Mouse (Mus musculus): Measurements from ENCODE around the gene Edf1. TPM values are rescaled to one million over a fixed set of nuclear protein-coding genes. Genes with fewer than 3 reads are reported as not detected.

Gene Edf1
- total RNA-seq, 2 experiments from 2014 or later = 173 to 196 TPM

Other genes starting within 250 kb of the Edf1 start
- under 1 TPM; 0.17 to 0.26 TPM for gene Grin1, start 238.7 kb upstream of the Edf1 start, total RNA-seq (2021)
- 10 to 100 TPM; 36.5 to 40.2 TPM for gene Man1b1, start 225.5 kb upstream of the Edf1 start, total RNA-seq (2021)
- gene Dpp7, start 201.5 kb upstream of the Edf1 start, total RNA-seq (2021) = 10 to 100 TPM in 1 of 2 experiments, 1 to 10 TPM in 1; 8.1 to 11.9 TPM
- gene Uap1l1, start 192.2 kb upstream of the Edf1 start, total RNA-seq (2021) = 10 to 100 TPM; 11.2 to 14.3 TPM
- 1 to 10 TPM; 6.2 TPM for gene Sapcd2, start 185.5 kb upstream of the Edf1 start, total RNA-seq (2021)
- gene Entpd2, start 162.0 kb upstream of the Edf1 start, total RNA-seq (2021) = 10 to 100 TPM; 35.1 to 42.0 TPM
- 10 to 100 TPM; 41.2 to 45.9 TPM for gene Npdc1, start 158.5 kb upstream of the Edf1 start, total RNA-seq (2021)
- under 1 TPM in 1 of 2 experiments, not detected in 1; 0.34 TPM for gene Fut7, start 134.6 kb upstream of the Edf1 start, total RNA-seq (2021)
- 10 to 100 TPM; 12.7 to 13.8 TPM for gene Abca2, start 129.1 kb upstream of the Edf1 start, total RNA-seq (2021)
- gene Clic3, start 101.0 kb upstream of the Edf1 start, total RNA-seq (2021) = under 1 TPM in 1 of 2 experiments, not detected in 1; 0.34 TPM
- 10 to 100 TPM; 40.0 to 45.9 TPM for gene Paxx, start 96.8 kb upstream of the Edf1 start, total RNA-seq (2021)
- 1 to 10 TPM; 2.9 to 3.9 TPM for gene Ptgds, start 87.8 kb upstream of the Edf1 start, total RNA-seq (2021)
- gene Lcn12, start 63.9 kb upstream of the Edf1 start, total RNA-seq (2021) = not detected
- 10 to 100 TPM; 62.5 to 71.4 TPM for gene Fbxw5, start 57.1 kb upstream of the Edf1 start, total RNA-seq (2021)
- gene C8g, start 56.1 kb upstream of the Edf1 start, total RNA-seq (2021) = 1 to 10 TPM in 1 of 2 experiments, under 1 TPM in 1; 0.74 to 1.2 TPM
- 10 to 100 TPM; 15.7 to 16.5 TPM for gene Traf2, start 10.9 kb upstream of the Edf1 start, total RNA-seq (2021)
- 1 to 10 TPM; 2.3 to 2.5 TPM for gene Mamdc4, start 17.0 kb downstream of the Edf1 start, total RNA-seq (2021)
- 10 to 100 TPM; 43.0 to 44.8 TPM for gene Phpt1, start 17.4 kb downstream of the Edf1 start, total RNA-seq (2021)
- under 1 TPM; 0.07 to 0.08 TPM for gene Ajm1, start 23.9 kb downstream of the Edf1 start, total RNA-seq (2021)
- 10 to 100 TPM; 59.3 to 65.0 TPM for gene Rabl6, start 50.7 kb downstream of the Edf1 start, total RNA-seq (2021)
- gene Ccdc183, start 59.8 kb downstream of the Edf1 start, total RNA-seq (2021) = not detected
- gene Tmem141, start 64.2 kb downstream of the Edf1 start, total RNA-seq (2021) = 10 to 100 TPM; 11.7 to 18.6 TPM
- 10 to 100 TPM in 1 of 2 experiments, 1 to 10 TPM in 1; 9.7 to 14.3 TPM for gene Fcna, start 70.2 kb downstream of the Edf1 start, total RNA-seq (2021)
- gene Lcn8, start 95.3 kb downstream of the Edf1 start, total RNA-seq (2021) = 1 to 10 TPM; 1.2 to 2.5 TPM
- gene Lcn5, start 100.1 kb downstream of the Edf1 start, total RNA-seq (2021) = not detected
- not detected for gene Lcn6, start 118.9 kb downstream of the Edf1 start, total RNA-seq (2021)
- not detected for gene Lcn10, start 124.9 kb downstream of the Edf1 start, total RNA-seq (2021)
- gene Obp2a, start 142.2 kb downstream of the Edf1 start, total RNA-seq (2021) = not detected
- 10 to 100 TPM; 21.5 to 25.6 TPM for gene Bmyc, start 148.9 kb downstream of the Edf1 start, total RNA-seq (2021)
- gene Obp2b, start 179.2 kb downstream of the Edf1 start, total RNA-seq (2021) = not detected
- gene Lcn3, start 207.7 kb downstream of the Edf1 start, total RNA-seq (2021) = not detected
- gene Lcn11, start 219.2 kb downstream of the Edf1 start, total RNA-seq (2021) = not detected
- not detected for gene Gm13539, start 224.4 kb downstream of the Edf1 start, total RNA-seq (2021)